Mouse (Mus musculus): ENCODE measurements around the gene Agpat3. TPM values are rescaled to one million over a fixed set of nuclear protein-coding genes. Genes with fewer than 3 reads are reported as not detected.

Gene Agpat3
- polyA plus RNA-seq, 1 experiment from 2014 or later = 54.1 TPM

GRCm38 (mm10) chr10:78338180-78338579 lies 14.1 kb downstream of the Agpat3 start:
- no peaks in the 10 kb centered on the region for H3K9me3 ChIP-seq
- no peaks in the 10 kb centered on the region for H3K27me3 ChIP-seq
- no peak overlapping the region for H3K9ac ChIP-seq
- no peak overlapping the region for H3K27ac ChIP-seq
- ATAC-seq (ENCODE audit: insufficient number of reproducible peaks, insufficient read depth, low FRiP score, low TSS enrichment) = no peak
- peaks cover 7% of the 10 kb centered on the region; the same call in 1 of the 2 replicates for H3K4me1 ChIP-seq
- H3K4me2 ChIP-seq (replicated peaks) = no peak overlapping the region
- WGBS = 72% methylated on average over 5 of the region's 5 CpGs
- peaks cover 17% of the 10 kb centered on the region; the same call in 1 of the 2 replicates for H3K36me3 ChIP-seq
- H3K4me3 ChIP-seq = no peak overlapping the region

GRCm38 (mm10) chr10:78334923-78335561 lies 17.2 kb downstream of the Agpat3 start:
- ATAC-seq (ENCODE audit: insufficient number of reproducible peaks, insufficient read depth, low FRiP score, low TSS enrichment) = no peak
- H3K4me3 ChIP-seq = no peak overlapping the region
- peaks cover 7% of the 10 kb centered on the region; the same call in 1 of the 2 replicates for H3K4me1 ChIP-seq
- 65% methylated on average over 6 of the region's 6 CpGs for WGBS
- peaks cover 9% of the 10 kb centered on the region; the same call in 1 of the 2 replicates for H3K36me3 ChIP-seq
- no peak overlapping the region for H3K4me2 ChIP-seq (replicated peaks)
- no peaks in the 10 kb centered on the region for H3K27me3 ChIP-seq
- no peak overlapping the region for H3K27ac ChIP-seq
- H3K9me3 ChIP-seq = no peaks in the 10 kb centered on the region
- H3K9ac ChIP-seq = no peak overlapping the region

GRCm38 (mm10) chr10:78331577-78331976 lies 20.7 kb downstream of the Agpat3 start:
- Histone ChIP-seq H3K36me3 (0 out of 2 replicates have a peak, but pooled peaks cover 14% of the 10 kb centered on the region), H3K9me3 (no peaks in the 10 kb centered on the region), H3K27ac (no peak overlapping the region), H3K4me1 (0 out of 2 replicates have a peak, but pooled peaks cover 3% of the 10 kb centered on the region), H3K27me3 (no peaks in the 10 kb centered on the region), H3K4me2 (replicated peaks) (no peak overlapping the region), H3K4me3 (no peak overlapping the region), H3K9ac (no peak overlapping the region)
- 81% methylated on average over 5 of the region's 5 CpGs for WGBS
- no peak for ATAC-seq (ENCODE audit: insufficient number of reproducible peaks, insufficient read depth, low FRiP score, low TSS enrichment)

- Histone ChIP-seq H3K4me3 (no peak overlapping the region), H3K36me3 (peaks cover 25% of the 10 kb centered on the region), H3K9ac (no peak overlapping the region), H3K4me2 (replicated peaks) (no peak overlapping the region), H3K27ac (no peak overlapping the region), H3K27me3 (no peaks in the 10 kb centered on the region), H3K9me3 (no peaks in the 10 kb centered on the region), H3K4me1 (no peaks in the 10 kb centered on the region)
- WGBS = 87% methylated on average over 5 of the region's 5 CpGs
- no peak for ATAC-seq (ENCODE audit: insufficient number of reproducible peaks, insufficient read depth, low FRiP score, low TSS enrichment)
These were observed 23.0 kb downstream of the Agpat3 start for GRCm38 (mm10) chr10:78329305-78329704.

GRCm38 (mm10) chr10:78328011-78328575 lies 24.2 kb downstream of the Agpat3 start:
- Histone ChIP-seq H3K4me1 (no peaks in the 10 kb centered on the region), H3K27me3 (no peaks in the 10 kb centered on the region), H3K9ac (no peak overlapping the region), H3K9me3 (no peaks in the 10 kb centered on the region), H3K4me3 (no peak overlapping the region), H3K4me2 (replicated peaks) (no peak overlapping the region), H3K36me3 (peaks cover 28% of the 10 kb centered on the region), H3K27ac (no peak overlapping the region)
- 92% methylated on average over 2 of the region's 2 CpGs for WGBS
- no peak for ATAC-seq (ENCODE audit: insufficient number of reproducible peaks, insufficient read depth, low FRiP score, low TSS enrichment)

GRCm38 (mm10) chr10:78325916-78326647 lies 26.2 kb downstream of the Agpat3 start:
- Histone ChIP-seq H3K27me3 (no peaks in the 10 kb centered on the region), H3K36me3 (peaks cover 28% of the 10 kb centered on the region), H3K27ac (no peak overlapping the region), H3K4me1 (0 out of 2 replicates have a peak, but pooled peaks cover 4% of the 10 kb centered on the region), H3K9me3 (no peaks in the 10 kb centered on the region), H3K4me3 (no peak overlapping the region), H3K4me2 (replicated peaks) (no peak overlapping the region), H3K9ac (no peak overlapping the region)
- no peak for ATAC-seq (ENCODE audit: insufficient number of reproducible peaks, insufficient read depth, low FRiP score, low TSS enrichment)
- WGBS = 73% methylated on average over 8 of the region's 8 CpGs

GRCm38 (mm10) chr10:78324556-78325164 lies 27.6 kb downstream of the Agpat3 start:
- H3K9ac ChIP-seq = no peak overlapping the region
- H3K27ac ChIP-seq = no peak overlapping the region
- H3K4me1 ChIP-seq = peaks cover 4% of the 10 kb centered on the region; the same call in 1 of the 2 replicates
- H3K9me3 ChIP-seq = no peaks in the 10 kb centered on the region
- 87% methylated on average over 6 of the region's 6 CpGs for WGBS
- no peaks in the 10 kb centered on the region for H3K27me3 ChIP-seq
- no peak for ATAC-seq (ENCODE audit: insufficient number of reproducible peaks, insufficient read depth, low FRiP score, low TSS enrichment)
- peaks cover 28% of the 10 kb centered on the region for H3K36me3 ChIP-seq
- no peak overlapping the region for H3K4me2 ChIP-seq (replicated peaks)
- no peak overlapping the region for H3K4me3 ChIP-seq

GRCm38 (mm10) chr10:78323214-78323880 lies 28.9 kb downstream of the Agpat3 start:
- Histone ChIP-seq H3K4me2 (replicated peaks) (no peak overlapping the region), H3K27ac (no peak overlapping the region), H3K9me3 (no peaks in the 10 kb centered on the region), H3K4me1 (peaks cover 4% of the 10 kb centered on the region; the same call in 1 of the 2 replicates), H3K27me3 (no peaks in the 10 kb centered on the region), H3K36me3 (peaks cover 28% of the 10 kb centered on the region), H3K9ac (no peak overlapping the region), H3K4me3 (no peak overlapping the region)
- 57% methylated on average over 7 of the region's 7 CpGs for WGBS
- ATAC-seq (ENCODE audit: insufficient number of reproducible peaks, insufficient read depth, low FRiP score, low TSS enrichment) = no peak

- H3K27me3 ChIP-seq = no peaks in the 10 kb centered on the region
- H3K27ac ChIP-seq = no peak overlapping the region
- ATAC-seq (ENCODE audit: insufficient number of reproducible peaks, insufficient read depth, low FRiP score, low TSS enrichment) = no peak
- H3K4me1 ChIP-seq = peaks cover 4% of the 10 kb centered on the region; the same call in 1 of the 2 replicates
- whole genome bisulfite sequencing = no CpG with 5 or more reads among the region's 1 CpGs
- H3K9me3 ChIP-seq = no peaks in the 10 kb centered on the region
- H3K36me3 ChIP-seq = peaks cover 26% of the 10 kb centered on the region
- no peak overlapping the region for H3K9ac ChIP-seq
- no peak overlapping the region for H3K4me2 ChIP-seq (replicated peaks)
- H3K4me3 ChIP-seq = no peak overlapping the region
These were observed 29.5 kb downstream of the Agpat3 start for GRCm38 (mm10) chr10:78322806-78323205.

GRCm38 (mm10) chr10:78321133-78321757 lies 31.0 kb downstream of the Agpat3 start:
- no peak overlapping the region for H3K9ac ChIP-seq
- peaks cover 12% of the 10 kb centered on the region for H3K36me3 ChIP-seq
- H3K4me2 ChIP-seq (replicated peaks) = no peak overlapping the region
- H3K4me1 ChIP-seq = peaks cover 4% of the 10 kb centered on the region; the same call in 1 of the 2 replicates
- no peak for ATAC-seq (ENCODE audit: insufficient number of reproducible peaks, insufficient read depth, low FRiP score, low TSS enrichment)
- 64% methylated on average over 3 of the region's 3 CpGs for WGBS
- no peaks in the 10 kb centered on the region for H3K27me3 ChIP-seq
- no peaks in the 10 kb centered on the region for H3K9me3 ChIP-seq
- H3K4me3 ChIP-seq = no peak overlapping the region
- H3K27ac ChIP-seq = no peak overlapping the region

GRCm38 (mm10) chr10:78320526-78320925 lies 31.8 kb downstream of the Agpat3 start:
- WGBS = 67% methylated on average over 1 of the region's 1 CpGs
- Histone ChIP-seq H3K9me3 (no peaks in the 10 kb centered on the region), H3K27ac (no peak overlapping the region)

More at GRCm38 (mm10) chr10:78320526-78320925, 31.8 kb downstream of the Agpat3 start:
- Histone ChIP-seq H3K9ac (no peak overlapping the region), H3K4me3 (no peak overlapping the region), H3K4me2 (replicated peaks) (no peak overlapping the region), H3K36me3 (peaks cover 12% of the 10 kb centered on the region), H3K27me3 (no peaks in the 10 kb centered on the region), H3K4me1 (peaks cover 4% of the 10 kb centered on the region; the same call in 1 of the 2 replicates)
- ATAC-seq (ENCODE audit: insufficient number of reproducible peaks, insufficient read depth, low FRiP score, low TSS enrichment) = no peak

Data from embryonic facial prominence, embryonic 12.5 days (tissue).